Mouse (Mus musculus): ENCODE measurements around the gene Ccdc136.

DNA sequence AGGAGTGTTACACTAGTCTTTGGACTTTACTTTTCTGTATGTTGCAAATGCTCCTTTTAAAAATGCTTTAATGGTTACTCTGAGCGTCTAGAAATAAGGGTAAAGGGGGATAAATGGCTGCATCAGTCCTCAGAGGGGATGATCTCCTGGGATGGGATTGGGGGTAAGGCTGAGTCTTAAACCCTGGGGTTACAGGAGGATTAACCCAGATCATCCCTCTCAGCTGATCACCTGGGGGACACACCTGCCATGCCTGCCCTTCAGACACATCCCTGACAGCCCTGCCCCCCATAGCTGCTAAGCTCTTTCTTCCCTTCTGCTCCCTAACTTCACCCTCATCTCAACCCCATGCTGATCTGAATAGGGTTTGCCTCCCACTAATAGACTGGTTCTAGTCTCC, 1.8 kb upstream of the Ccdc136 start:
- TF ChIP-seq MAFK (IDR thresholded peaks at IDR 0.05; ENCODE audit: borderline replicate concordance, low read depth, low read length), result no peak
- no peak for TF ChIP-seq EP300 (IDR thresholded peaks at IDR 0.05; ENCODE audit: low read depth in 1 of 2, low read length in 2 of 2)
- TF ChIP-seq TBP (IDR thresholded peaks at IDR 0.05; ENCODE audit: low read depth, low read length), result no peak
- no peak for TF ChIP-seq POLR2AphosphoS5 (IDR thresholded peaks at IDR 0.05; ENCODE audit: borderline replicate concordance, low read depth, low read length)
- no peak for TF ChIP-seq GATA1 (IDR thresholded peaks at IDR 0.05; ENCODE audit: low read depth, low read length)
- no peak for TF ChIP-seq POLR2A (IDR thresholded peaks at IDR 0.05; ENCODE audit: control insufficient read depth in 1 of 2, insufficient read depth in 1 of 2, low read depth in 1 of 2, low read length in 2 of 2, poor library complexity in 1 of 2)
- no peak for TF ChIP-seq E2F4 (IDR thresholded peaks at IDR 0.05; ENCODE audit: borderline replicate concordance, low read depth, low read length)
- no peak for TF ChIP-seq ZC3H11A (IDR thresholded peaks at IDR 0.05; ENCODE audit: low read depth, low read length)
- no peak for TF ChIP-seq CTCF (IDR thresholded peaks at IDR 0.05 in 2 of 3, conservative IDR thresholded peaks at IDR 0.05 in 1 of 3; ENCODE audit: control insufficient read depth in 1 of 3, insufficient read depth in 1 of 3, low read depth in 2 of 3, low read length in 3 of 3, poor library complexity in 1 of 3, severe bottlenecking in 1 of 3)
- TF ChIP-seq KAT2A (conservative IDR thresholded peaks at IDR 0.05; ENCODE audit: low read depth, low read length), result no peak
